Mouse (Mus musculus): ENCODE measurements around the gene Olfr157. TPM values are rescaled to one million over a fixed set of nuclear protein-coding genes. Genes with fewer than 3 reads are reported as not detected.

Olfr157 gene
- polyA plus RNA-seq (2015; fragmentation: Nextera tagmentation; extraction: Ambion mirVana), result not detected in 2 replicates

DNA sequence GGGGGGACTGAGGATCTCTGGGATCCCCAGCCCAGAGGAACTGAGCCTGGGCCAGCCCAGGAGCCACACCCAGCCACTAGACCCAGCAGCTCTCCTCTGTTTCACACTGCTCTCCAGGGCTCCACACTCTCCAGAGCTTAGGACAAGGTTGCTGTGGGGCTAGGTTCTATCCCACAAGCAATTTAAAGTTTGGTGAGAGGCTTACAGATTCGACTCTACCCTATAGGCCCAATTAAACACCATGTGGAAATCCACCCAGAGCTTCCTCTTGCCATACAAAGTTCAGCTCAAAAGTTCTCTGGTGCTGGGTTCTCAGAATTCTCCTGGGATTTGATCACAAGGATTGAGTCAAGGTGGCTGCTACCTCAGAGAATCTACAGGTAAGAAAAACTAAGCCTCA, at the start of gene Olfr157:
TSS of gene Olfr157 (minus strand) at position 101 of the 400 bp plus-strand sequence.

DNA sequence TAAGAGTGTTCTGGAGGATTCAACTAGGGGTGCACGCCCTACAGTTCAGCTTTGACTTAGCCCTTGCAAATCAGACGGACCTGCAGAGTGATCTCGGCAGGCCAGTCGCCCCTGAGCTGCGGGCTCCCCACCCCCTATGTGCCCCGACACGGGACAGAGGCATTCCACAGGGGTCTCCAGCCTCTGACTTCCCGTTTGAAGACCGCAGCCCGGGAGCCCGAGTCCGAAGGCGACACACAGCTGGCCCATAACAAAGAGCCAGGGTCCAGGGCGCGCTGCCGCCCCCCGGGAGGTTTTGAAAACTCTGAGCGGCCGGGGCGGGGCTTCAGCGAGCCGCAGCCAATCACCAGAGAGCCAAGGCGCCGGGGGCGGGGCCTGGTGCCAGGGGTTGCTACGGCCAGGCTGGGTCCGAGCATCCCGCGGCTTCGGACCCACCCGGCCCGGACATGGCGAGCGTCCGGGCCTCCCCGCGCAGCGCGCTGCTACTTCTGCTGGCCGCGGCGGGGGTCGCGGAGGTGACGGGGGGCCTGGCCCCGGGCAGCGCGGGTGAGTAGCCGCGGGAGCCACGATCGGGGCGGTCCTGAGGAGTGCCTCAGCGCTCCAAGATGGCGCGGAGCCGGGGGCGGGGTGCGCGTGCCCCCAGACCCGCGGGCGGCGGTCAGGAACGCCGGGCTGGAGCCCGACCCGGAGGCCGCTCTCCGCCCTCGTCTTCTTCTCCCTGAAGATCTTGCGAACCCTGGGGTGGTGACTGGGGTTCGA, 35.3 kb upstream of the Olfr157 start, which contains the start of gene Reck:
TSS of gene Reck (plus strand) at position 371 of the 759 bp plus-strand sequence.

DNA sequence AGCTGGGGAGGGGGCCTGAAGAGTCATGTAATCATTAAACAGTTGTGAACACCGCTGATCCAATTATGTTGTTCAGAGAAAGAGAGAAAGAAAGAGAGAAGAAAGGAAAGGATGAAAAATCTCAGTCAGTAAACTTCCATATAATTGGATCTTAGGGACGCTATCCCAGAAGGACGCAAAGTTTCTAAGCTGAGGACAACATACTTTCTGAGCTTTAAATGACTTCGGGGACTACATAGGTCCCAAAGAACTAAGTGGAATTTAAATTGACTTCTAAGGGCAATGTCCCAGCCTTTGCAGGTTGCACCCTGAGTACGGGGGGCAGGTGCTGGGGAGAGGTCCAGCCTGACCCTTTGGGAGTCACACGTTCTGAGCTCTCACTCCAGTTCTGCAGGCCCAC, 11.3 kb upstream of the Olfr157 start, which contains the start of gene Olfr155:
TSS of gene Olfr155 (plus strand) at position 301 of the 400 bp plus-strand sequence.

GRCm38 (mm10) chr4:43823845-43824337, 16.1 kb downstream of the Olfr157 start, which contains the start of gene Olfr156:
Gene Olfr156 (minus strand): TSS chr4:43823895.

Other genes with a start within 250 kb of the Olfr157 start
- 10.6 and 12.2 TPM in 2 replicates for gene Npr2, start 208.3 kb downstream of the Olfr157 start, polyA plus RNA-seq (2015; fragmentation: Nextera tagmentation; extraction: Ambion mirVana)
- 5.6 and 5.7 TPM in 2 replicates for gene Spag8, start 186.6 kb downstream of the Olfr157 start, polyA plus RNA-seq (2015; fragmentation: Nextera tagmentation; extraction: Ambion mirVana)
- gene Hint2, start 183.7 kb downstream of the Olfr157 start, polyA plus RNA-seq (2015; fragmentation: Nextera tagmentation; extraction: Ambion mirVana), result 88.3 and 108 TPM in 2 replicates
- gene Tmem8b, start 171.2 kb downstream of the Olfr157 start, polyA plus RNA-seq (2015; fragmentation: Nextera tagmentation; extraction: Ambion mirVana), result 10.1 and 10.2 TPM in 2 replicates
- gene Fam221b, start 171.1 kb downstream of the Olfr157 start, polyA plus RNA-seq (2015; fragmentation: Nextera tagmentation; extraction: Ambion mirVana), result 1.6 and 2.0 TPM in 2 replicates
- gene Olfr70, start 139.4 kb downstream of the Olfr157 start, polyA plus RNA-seq (2015; fragmentation: Nextera tagmentation; extraction: Ambion mirVana), result not detected in 2 replicates
- gene Olfr71, start 129.9 kb downstream of the Olfr157 start, polyA plus RNA-seq (2015; fragmentation: Nextera tagmentation; extraction: Ambion mirVana), result not detected in 2 replicates
- 1.1 and 1.3 TPM in 2 replicates for gene Hrct1, start 113.0 kb downstream of the Olfr157 start, polyA plus RNA-seq (2015; fragmentation: Nextera tagmentation; extraction: Ambion mirVana)
- gene Spaar, start 110.2 kb downstream of the Olfr157 start, polyA plus RNA-seq (2015; fragmentation: Nextera tagmentation; extraction: Ambion mirVana), result 0.14 and 0.17 TPM in 2 replicates
- gene Olfr159, start 69.2 kb downstream of the Olfr157 start, polyA plus RNA-seq (2015; fragmentation: Nextera tagmentation; extraction: Ambion mirVana), result not detected in 2 replicates
- gene Olfr156, start 16.3 kb downstream of the Olfr157 start, polyA plus RNA-seq (2015; fragmentation: Nextera tagmentation; extraction: Ambion mirVana), result not detected in 2 replicates
- not detected in 2 replicates for gene Olfr155, start 11.4 kb upstream of the Olfr157 start, polyA plus RNA-seq (2015; fragmentation: Nextera tagmentation; extraction: Ambion mirVana)
- gene Reck, start 35.3 kb upstream of the Olfr157 start, polyA plus RNA-seq (2015; fragmentation: Nextera tagmentation; extraction: Ambion mirVana), result 5.6 and 5.7 TPM in 2 replicates
- gene Glipr2, start 117.2 kb upstream of the Olfr157 start, polyA plus RNA-seq (2015; fragmentation: Nextera tagmentation; extraction: Ambion mirVana), result 27.7 and 29.2 TPM in 2 replicates
- gene Ccin, start 143.3 kb upstream of the Olfr157 start, polyA plus RNA-seq (2015; fragmentation: Nextera tagmentation; extraction: Ambion mirVana), result not detected in 2 replicates
- 395 and 409 TPM in 2 replicates for gene Clta, start 164.3 kb upstream of the Olfr157 start, polyA plus RNA-seq (2015; fragmentation: Nextera tagmentation; extraction: Ambion mirVana)
- 25.2 and 28.5 TPM in 2 replicates for gene Gne, start 244.0 kb upstream of the Olfr157 start, polyA plus RNA-seq (2015; fragmentation: Nextera tagmentation; extraction: Ambion mirVana)

Measured in neural tube, postnatal 0 days (tissue).